In the genomic region with DNA sequence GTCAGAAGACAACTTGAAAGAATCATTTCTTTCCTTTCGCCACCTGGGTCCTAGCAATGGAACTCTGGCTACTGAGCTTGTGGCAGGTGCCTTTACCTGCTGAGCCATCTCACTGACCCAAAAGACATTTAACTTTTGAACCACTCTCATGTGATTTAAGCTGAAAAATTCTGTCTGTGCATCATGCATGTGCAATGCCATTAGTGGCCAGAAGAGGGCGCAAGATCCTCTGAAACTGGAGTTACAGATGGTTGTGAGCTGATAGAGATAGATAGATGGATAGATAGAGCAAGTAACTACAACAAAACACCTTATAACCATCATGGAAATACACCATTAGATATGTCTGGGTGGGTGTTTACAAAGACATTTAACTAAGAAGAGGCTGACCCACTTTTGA, we compare ENCODE assay signal across 8 mouse cellular contexts. TPM values are rescaled to one million over a fixed set of nuclear protein-coding genes. Genes with fewer than 3 reads are reported as not detected.
DNase-seq lines count a peak whose midpoint lies in the region; ATAC-seq lines count a peak whose summit lies in the region.
"Had no signal": no experiment of that assay in that cellular context is flagged by ENCODE, and none has a peak within 500 bp of the region (broad histone marks: within the 10 kb centered on the region; RNA-seq: fewer than 3 reads in every experiment).

No protein-coding gene starts in this region.

- no peaks in the 10 kb centered on the region for H3K36me3 ChIP-seq in hindbrain, embryonic 10.5 days
- no peaks in the 10 kb centered on the region for H3K36me3 ChIP-seq in hindbrain, embryonic 13.5 days
- H3K36me3 ChIP-seq: limb, embryonic 15.5 days had no signal

- H3K4me1 ChIP-seq in hindbrain, embryonic 10.5 days (replicated peaks), result no peaks in the 10 kb centered on the region
- H3K4me1 ChIP-seq in hindbrain, embryonic 13.5 days (replicated peaks), result no peaks in the 10 kb centered on the region
- H3K4me1 ChIP-seq: limb, embryonic 15.5 days had no signal

- WGBS in hindbrain, embryonic 10.5 days, result 28% methylated on average over 2 of the region's 2 CpGs
- WGBS in hindbrain, embryonic 13.5 days, result 32% methylated on average over 2 of the region's 2 CpGs

- H3K4me2 ChIP-seq in hindbrain, embryonic 13.5 days, result no peak overlapping the region
- H3K4me2 ChIP-seq: limb, embryonic 15.5 days had no signal

- H3K9ac ChIP-seq in hindbrain, embryonic 13.5 days, result no peak overlapping the region
- H3K9ac ChIP-seq: limb, embryonic 15.5 days had no signal

- H3K4me3 ChIP-seq in hindbrain, embryonic 10.5 days, result no peak overlapping the region
- no peak overlapping the region for H3K4me3 ChIP-seq in hindbrain, embryonic 13.5 days
- H3K4me3 ChIP-seq: limb, embryonic 15.5 days had no signal

- no peaks in the 10 kb centered on the region for H3K27me3 ChIP-seq in hindbrain, embryonic 10.5 days (ENCODE audit: insufficient read depth, poor library complexity, severe bottlenecking)
- H3K27me3 ChIP-seq in hindbrain, embryonic 13.5 days, result no peaks in the 10 kb centered on the region
- H3K27me3 ChIP-seq: limb, embryonic 15.5 days had no signal

- DNase-seq in hindbrain, embryonic 10.5 days (ENCODE audit: low spot score), result peak; percentile 34
- DNase-seq in 3T3-L1 (ENCODE audit: low read depth, low spot score), result peak; percentile 49
- DNase-seq in B cell, adult 2 months, result peak; percentile 73
- DNase-seq in cerebellum, postnatal 14 days, result peak; percentile 22 to 67
- peak; percentile 38 for DNase-seq in lung, postnatal 10 days
- DNase-seq in thymus, postnatal 4 days, result peak; percentile 63

- H3K27ac ChIP-seq in hindbrain, embryonic 10.5 days, result no peak overlapping the region
- H3K27ac ChIP-seq in hindbrain, embryonic 13.5 days, result no peak overlapping the region
- H3K27ac ChIP-seq: limb, embryonic 15.5 days had no signal

- H3K9me3 ChIP-seq in hindbrain, embryonic 10.5 days, result no peaks in the 10 kb centered on the region
- H3K9me3 ChIP-seq in hindbrain, embryonic 13.5 days, result no peaks in the 10 kb centered on the region
- H3K9me3 ChIP-seq: limb, embryonic 15.5 days had no signal

- ATAC-seq in hindbrain, embryonic 13.5 days (ENCODE audit: low FRiP score), result no peak

RNA-seq across cellular contexts. Expression of a gene that starts 14.5 kb away (rescaled TPM):
- 12.5 and 17.2 TPM in 2 replicates for polyA plus RNA-seq in hindbrain, embryonic 10.5 days (2016; fragmentation: Nextera tagmentation; extraction: Ambion mirVana)
- polyA plus RNA-seq in hindbrain, embryonic 13.5 days (2015; fragmentation: Nextera tagmentation; extraction: Ambion mirVana), result 38.7 and 44.8 TPM in 2 replicates

RNA-seq across cellular contexts. Expression of a gene that starts 48.1 kb away (rescaled TPM):
- polyA plus RNA-seq in hindbrain, embryonic 10.5 days (2016; fragmentation: Nextera tagmentation; extraction: Ambion mirVana), result 3.9 and 4.4 TPM in 2 replicates
- 5.4 and 5.9 TPM in 2 replicates for polyA plus RNA-seq in hindbrain, embryonic 13.5 days (2015; fragmentation: Nextera tagmentation; extraction: Ambion mirVana)
